23 mouse cellular contexts compared by ENCODE assay signal in genomic region chrX:52798255-52798654, GRCm38 (mm10). TPM values are rescaled to one million over a fixed set of nuclear protein-coding genes. Genes with fewer than 3 reads are reported as not detected.
DNase-seq lines count a peak whose midpoint lies in the region; ATAC-seq and TF ChIP-seq lines count a peak whose summit lies in the region.
"Had no signal": no experiment of that assay in that cellular context is flagged by ENCODE, and none has a peak within 500 bp of the region (broad histone marks: within the 10 kb centered on the region; RNA-seq: fewer than 3 reads in every experiment).

No protein-coding gene starts in this region.

- no peak for TF ChIP-seq POLR2A in thymus, adult 2 months (IDR thresholded peaks at IDR 0.05; ENCODE audit: control insufficient read depth, extremely low read depth, insufficient read depth, low read length, poor library complexity)

- H3K36me3 ChIP-seq in lung, embryonic 14.5 days (ENCODE audit: insufficient read depth), result no peaks in the 10 kb centered on the region
- no peaks in the 10 kb centered on the region for H3K36me3 ChIP-seq in thymus, adult 2 months (ENCODE audit: control insufficient read depth, insufficient read depth, low read length)
- H3K36me3 ChIP-seq: embryonic facial prominence, embryonic 13.5 days; forebrain, embryonic 12.5 days; heart, embryonic 15.5 days; hindbrain, embryonic 15.5 days had no signal

- H3K27me3 ChIP-seq in lung, embryonic 14.5 days (ENCODE audit: insufficient read depth, low read length), result no peaks in the 10 kb centered on the region
- H3K27me3 ChIP-seq in thymus, adult 2 months (ENCODE audit: control insufficient read depth, insufficient read depth, low read length), result no peaks in the 10 kb centered on the region
- H3K27me3 ChIP-seq: CH12.LX; embryonic facial prominence, embryonic 13.5 days; forebrain, embryonic 12.5 days; heart, embryonic 15.5 days; hindbrain, embryonic 15.5 days had no signal

- 68% methylated on average over 14 of the region's 14 CpGs for WGBS in lung, embryonic 14.5 days
- 79% methylated on average over 14 of the region's 14 CpGs for WGBS in thymus, adult 2 months

- peak; percentile 2 for DNase-seq in CD4-positive, CD25-positive, alpha-beta regulatory T cell, adult 2 months (ENCODE audit: low read depth, low spot score)
- peak; percentile 12 for DNase-seq in lung, embryonic 14.5 days
- no peak for DNase-seq in lung, postnatal 36 days
- DNase-seq in thymus, postnatal 4 days, result peak; percentile 10
- DNase-seq in thymus, adult 2 months, result no peak
- peak; percentile 90 for DNase-seq in ZHBTc4 (ENCODE audit: low read depth, low spot score)
- no peak for DNase-seq in cerebellum, postnatal 14 days
- DNase-seq: adrenal gland, postnatal 10 days; B cell, adult 2 months; cerebellum, adult 11 months; cerebellum, adult 8-10 months; cerebellum, postnatal 25 days; forebrain, postnatal 0 days; gastrocnemius, postnatal 14 days; heart, adult 2 months; heart, postnatal 14 days had no signal

- no peaks in the 10 kb centered on the region for H3K9me3 ChIP-seq in lung, embryonic 14.5 days (ENCODE audit: low read depth, low read length)
- H3K9me3 ChIP-seq: embryonic facial prominence, embryonic 13.5 days; forebrain, embryonic 12.5 days; heart, embryonic 15.5 days; hindbrain, embryonic 15.5 days had no signal

- no peak overlapping the region for H3K9ac ChIP-seq in lung, embryonic 14.5 days
- H3K9ac ChIP-seq: embryonic facial prominence, embryonic 13.5 days; forebrain, embryonic 12.5 days; forebrain, postnatal 0 days; heart, embryonic 15.5 days; hindbrain, embryonic 15.5 days had no signal

- no peak for ATAC-seq in CD4-positive, CD25-positive, alpha-beta regulatory T cell, adult 4 months
- no peak for ATAC-seq in lung, embryonic 14.5 days (ENCODE audit: insufficient read depth)
- ATAC-seq: forebrain, postnatal 0 days had no signal

- TF ChIP-seq CTCF in lung, embryonic 14.5 days (IDR thresholded peaks at IDR 0.05; ENCODE audit: low read depth), result 0 out of 2 replicates have a peak, but pooled peaks have one; percentile 13
- no peak for TF ChIP-seq CTCF in thymus, adult 2 months (IDR thresholded peaks at IDR 0.05; ENCODE audit: borderline replicate concordance, control insufficient read depth, extremely low read depth, insufficient read depth, low read length, poor library complexity)

- H3K4me1 ChIP-seq in lung, embryonic 14.5 days (ENCODE audit: insufficient read depth), result no peaks in the 10 kb centered on the region
- H3K4me1 ChIP-seq in thymus, adult 2 months (replicated peaks; ENCODE audit: control insufficient read depth, insufficient read depth, low read length), result no peaks in the 10 kb centered on the region
- H3K4me1 ChIP-seq: embryonic facial prominence, embryonic 13.5 days; heart, embryonic 15.5 days; hindbrain, embryonic 15.5 days had no signal

- no peak overlapping the region for H3K4me2 ChIP-seq in lung, embryonic 14.5 days
- H3K4me2 ChIP-seq: embryonic facial prominence, embryonic 13.5 days; forebrain, embryonic 12.5 days; heart, embryonic 11.5 days; heart, embryonic 15.5 days; hindbrain, embryonic 15.5 days had no signal

- H3K27ac ChIP-seq in lung, embryonic 14.5 days (ENCODE audit: low read depth), result no peak overlapping the region
- no peak overlapping the region for H3K27ac ChIP-seq in thymus, adult 2 months (ENCODE audit: control insufficient read depth, insufficient read depth, low read length)
- H3K27ac ChIP-seq: embryonic facial prominence, embryonic 13.5 days; forebrain, embryonic 12.5 days; heart, adult 2 months; heart, embryonic 15.5 days; hindbrain, embryonic 15.5 days had no signal

- no peak overlapping the region for H3K4me3 ChIP-seq in lung, embryonic 14.5 days (ENCODE audit: low read depth, low read length)
- H3K4me3 ChIP-seq in thymus, adult 2 months (ENCODE audit: control insufficient read depth, insufficient read depth, low read length), result no peak overlapping the region
- H3K4me3 ChIP-seq: embryonic facial prominence, embryonic 13.5 days; forebrain, embryonic 12.5 days; heart, adult 2 months; heart, embryonic 15.5 days; hindbrain, embryonic 15.5 days had no signal

RNA-seq across cellular contexts. Expression of gene Ccdc160, which starts 7.3 kb away (rescaled TPM):
- not detected for polyA plus RNA-seq in CD4-positive, CD25-positive, alpha-beta regulatory T cell, adult 4 months (2017; shearing (Covaris generic))
- polyA plus RNA-seq in lung, embryonic 14.5 days (2014; fragmentation: Nextera tagmentation; extraction: Ambion mirVana), result 1.9 and 2.7 TPM in 2 replicates
- polyA plus RNA-seq in thymus, adult 2 months (2012; rRNA removed), result not detected in 2 replicates
- polyA plus RNA-seq: embryonic facial prominence, embryonic 13.5 days; heart, adult 2 months had no signal

Comparison
In these comparisons a context has a peak if more than half of its experiments do, and no peak if none do; other contexts are left out.
1. DNase-seq: peak in CD4-positive, CD25-positive, alpha-beta regulatory T cell, adult 2 months (single experiment), lung, embryonic 14.5 days (single experiment), thymus, postnatal 4 days (single experiment) and ZHBTc4 (single experiment); none in lung, postnatal 36 days (single experiment), thymus, adult 2 months (single experiment) and cerebellum, postnatal 14 days (0 of 2).